Mouse (Mus musculus): ENCODE results near the gene Plekha5. TPM values are rescaled to one million over a fixed set of nuclear protein-coding genes. Genes with fewer than 3 reads are reported as not detected.

Plekha5 gene
- total and polyA plus RNA-seq, 2 experiments from 2014 or later = 24.2 to 28.8 TPM

DNA sequence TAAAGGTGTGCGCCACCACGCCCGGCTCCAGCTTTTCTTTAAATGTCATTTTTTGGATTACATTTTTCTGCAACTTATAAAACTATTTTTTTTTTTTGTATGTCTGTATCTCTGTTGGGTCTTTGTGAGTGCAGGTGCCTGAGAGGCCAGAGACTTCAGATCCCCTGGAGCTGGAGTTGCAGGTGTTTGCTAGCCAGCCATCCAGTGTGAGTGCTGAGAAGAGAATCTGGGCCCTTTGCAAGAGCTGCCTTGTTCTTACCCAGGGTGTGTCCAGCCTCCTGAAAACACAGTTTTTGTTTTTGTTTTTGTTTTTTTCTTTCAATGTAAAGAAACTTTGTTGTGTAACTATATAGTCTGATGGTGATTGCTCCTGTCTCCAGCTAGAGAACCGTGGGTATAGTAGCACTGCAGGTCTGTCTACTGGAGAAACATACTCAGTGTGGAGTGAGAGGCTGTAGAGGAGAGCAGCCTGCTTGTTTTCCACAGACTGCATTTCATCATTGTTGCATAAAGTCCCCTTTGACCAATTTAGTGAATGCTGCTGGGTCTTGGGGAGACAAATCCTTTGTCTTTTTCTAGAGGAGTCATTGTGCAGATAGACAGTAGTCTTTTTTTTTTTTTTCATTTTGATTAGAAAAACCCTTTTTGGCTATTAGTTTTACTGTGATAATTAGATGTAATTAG, 205.5 kb downstream of the Plekha5 start:
- H3K4me2 ChIP-seq (ENCODE audit: low read depth, low read length, poor library complexity, severe bottlenecking) = no peak overlapping the region
- no peak overlapping the region for H3K9ac ChIP-seq (replicated peaks; ENCODE audit: low read length, poor library complexity, severe bottlenecking)
- H3K27ac ChIP-seq (ENCODE audit: low read depth, low read length) = no peak overlapping the region
- 68% methylated on average over 4 of the region's 4 CpGs for WGBS
- no peaks in the 10 kb centered on the region for H3K27me3 ChIP-seq (ENCODE audit: insufficient read depth, low read length)
- peaks cover 18% of the 10 kb centered on the region; the same call in 1 of the 2 replicates for H3K4me1 ChIP-seq (ENCODE audit: insufficient read depth, low read length)
- ATAC-seq (ENCODE audit: low FRiP score) (no peak), DNase-seq (ENCODE audit: low spot score) (no peak)
- TF ChIP-seq CTCF (IDR thresholded peaks at IDR 0.05) = no peak
- H3K9me3 ChIP-seq (ENCODE audit: low read length) = no peaks in the 10 kb centered on the region
- peaks cover 4% of the 10 kb centered on the region; the same call in 1 of the 2 replicates for H3K36me3 ChIP-seq (ENCODE audit: insufficient read depth, low read length)
- no peak overlapping the region for H3K4me3 ChIP-seq (ENCODE audit: low read depth, low read length)

DNA sequence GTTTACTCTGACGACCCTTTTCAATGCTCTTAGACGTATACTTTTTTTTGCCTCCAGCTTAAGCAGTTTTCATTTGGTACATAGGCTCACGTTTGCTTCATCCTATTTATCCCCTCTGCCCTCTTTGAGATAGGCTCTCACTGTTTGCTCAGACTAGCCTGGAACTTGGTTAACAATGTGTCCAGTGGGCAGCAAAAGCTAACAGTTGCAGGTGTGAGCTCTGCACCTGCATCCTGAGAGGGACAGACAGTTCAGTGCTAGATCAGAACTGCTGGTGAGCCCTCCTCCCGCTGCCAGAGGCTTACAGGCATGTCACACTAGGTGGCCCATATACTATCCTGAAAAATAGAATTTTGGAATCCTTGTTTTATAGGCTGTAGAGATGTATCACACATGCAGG, 206.5 kb downstream of the Plekha5 start:
- no peak overlapping the region for H3K4me2 ChIP-seq (ENCODE audit: low read depth, low read length, poor library complexity, severe bottlenecking)
- WGBS = 23% methylated on average over 4 of the region's 4 CpGs
- TF ChIP-seq CTCF (IDR thresholded peaks at IDR 0.05) = no peak

DNA sequence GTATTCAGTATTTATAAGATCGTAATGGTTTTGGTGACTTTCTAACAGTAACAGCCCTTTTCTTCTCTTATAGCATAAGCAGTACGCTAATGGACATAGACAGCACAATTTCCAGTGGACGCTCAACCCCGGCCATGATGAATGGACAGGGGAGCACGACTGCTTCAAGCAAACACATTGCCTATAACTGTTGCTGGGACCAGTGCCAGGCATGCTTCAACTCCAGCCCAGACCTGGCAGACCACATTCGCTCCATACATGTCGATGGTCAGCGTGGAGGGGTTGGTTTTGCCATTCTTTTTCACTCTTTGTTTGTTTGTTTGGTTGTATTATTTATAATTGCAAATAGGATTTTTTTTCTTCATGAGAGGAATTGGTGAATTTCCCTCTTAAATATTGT, 209.8 kb downstream of the Plekha5 start:
- ATAC-seq (ENCODE audit: low FRiP score) = no peak
- no peak for TF ChIP-seq CTCF (IDR thresholded peaks at IDR 0.05)

More for the DNA sequence above, 206.5 kb downstream of the Plekha5 start:
- no peak overlapping the region for H3K27ac ChIP-seq (ENCODE audit: low read depth, low read length)
- no peaks in the 10 kb centered on the region for H3K9me3 ChIP-seq (ENCODE audit: low read length)
- peaks cover 4% of the 10 kb centered on the region; the same call in 1 of the 2 replicates for H3K36me3 ChIP-seq (ENCODE audit: insufficient read depth, low read length)
- no peak for ATAC-seq (ENCODE audit: low FRiP score)
- no peak for DNase-seq (ENCODE audit: low spot score)
- H3K27me3 ChIP-seq (ENCODE audit: insufficient read depth, low read length) = no peaks in the 10 kb centered on the region
- H3K4me3 ChIP-seq (ENCODE audit: low read depth, low read length) = no peak overlapping the region
- H3K9ac ChIP-seq (replicated peaks; ENCODE audit: low read length, poor library complexity, severe bottlenecking) = no peak overlapping the region
- peaks cover 18% of the 10 kb centered on the region; the same call in 1 of the 2 replicates for H3K4me1 ChIP-seq (ENCODE audit: insufficient read depth, low read length)

DNA sequence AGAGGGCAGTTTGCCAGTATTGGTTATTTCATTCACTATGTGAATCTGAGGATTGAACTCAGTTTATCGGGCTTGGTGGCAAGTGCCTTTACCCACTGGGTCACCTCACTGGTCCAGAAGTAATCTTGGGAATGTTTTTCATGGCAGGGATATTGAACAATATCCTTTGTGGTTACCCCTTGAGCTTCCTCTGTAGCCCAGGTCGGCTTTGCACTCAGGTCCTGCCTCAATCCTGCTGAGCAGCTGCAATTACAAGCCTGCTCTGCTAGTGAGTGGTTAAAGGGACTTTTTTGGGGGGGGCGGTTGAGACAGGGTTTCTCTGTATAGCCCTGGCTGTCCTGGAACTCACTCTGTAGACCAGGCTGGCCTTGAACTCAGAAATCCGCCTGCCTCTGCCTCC, 212.4 kb downstream of the Plekha5 start:
- H3K9ac ChIP-seq (replicated peaks; ENCODE audit: low read length, poor library complexity, severe bottlenecking) = no peak overlapping the region
- no peak for TF ChIP-seq CTCF (IDR thresholded peaks at IDR 0.05)
- H3K9me3 ChIP-seq (ENCODE audit: low read length) = no peaks in the 10 kb centered on the region
- 80% methylated on average over 4 of the region's 4 CpGs for WGBS
- DNase-seq (ENCODE audit: low spot score) (no peak), ATAC-seq (ENCODE audit: low FRiP score) (no peak)
- no peak overlapping the region for H3K4me2 ChIP-seq (ENCODE audit: low read depth, low read length, poor library complexity, severe bottlenecking)
- H3K27ac ChIP-seq (ENCODE audit: low read depth, low read length) = no peak overlapping the region
- H3K4me3 ChIP-seq (ENCODE audit: low read depth, low read length) = no peak overlapping the region
- H3K36me3 ChIP-seq (ENCODE audit: insufficient read depth, low read length) = peaks cover 30% of the 10 kb centered on the region
- no peaks in the 10 kb centered on the region for H3K4me1 ChIP-seq (ENCODE audit: insufficient read depth, low read length)
- no peaks in the 10 kb centered on the region for H3K27me3 ChIP-seq (ENCODE audit: insufficient read depth, low read length)

More for the DNA sequence above, 209.8 kb downstream of the Plekha5 start:
- Histone ChIP-seq H3K4me3 (ENCODE audit: low read depth, low read length) (no peak overlapping the region), H3K27ac (ENCODE audit: low read depth, low read length) (no peak overlapping the region), H3K9me3 (ENCODE audit: low read length) (no peaks in the 10 kb centered on the region), H3K4me1 (ENCODE audit: insufficient read depth, low read length) (no peaks in the 10 kb centered on the region), H3K4me2 (ENCODE audit: low read depth, low read length, poor library complexity, severe bottlenecking) (no peak overlapping the region), H3K27me3 (ENCODE audit: insufficient read depth, low read length) (no peaks in the 10 kb centered on the region), H3K36me3 (ENCODE audit: insufficient read depth, low read length) (peaks cover 17% of the 10 kb centered on the region), H3K9ac (replicated peaks; ENCODE audit: low read length, poor library complexity, severe bottlenecking) (no peak overlapping the region)
- 72% methylated on average over 8 of the region's 8 CpGs for WGBS
- DNase-seq (ENCODE audit: low spot score) = peak; percentile 16

DNA sequence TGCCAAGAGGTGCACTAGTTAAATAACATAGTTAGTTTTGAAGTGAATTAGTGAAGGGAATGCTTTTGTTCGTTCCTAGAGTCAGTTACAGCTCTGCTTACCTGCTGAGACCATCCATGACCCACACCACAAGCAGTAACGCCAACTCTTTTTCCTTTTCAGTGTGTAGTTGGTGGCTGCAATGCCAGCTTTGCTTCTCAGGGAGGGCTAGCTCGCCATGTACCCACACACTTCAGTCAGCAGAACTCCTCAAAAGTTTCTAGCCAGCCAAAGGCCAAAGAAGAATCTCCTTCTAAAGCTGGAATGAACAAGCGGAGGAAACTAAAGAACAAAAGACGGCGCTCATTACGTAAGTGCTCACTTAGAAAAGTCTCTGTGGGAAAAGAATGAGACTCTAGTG, 218.2 kb downstream of the Plekha5 start:
- H3K4me1 ChIP-seq (ENCODE audit: insufficient read depth, low read length) = no peaks in the 10 kb centered on the region
- no peaks in the 10 kb centered on the region for H3K27me3 ChIP-seq (ENCODE audit: insufficient read depth, low read length)
- H3K9ac ChIP-seq (replicated peaks; ENCODE audit: low read length, poor library complexity, severe bottlenecking) = no peak overlapping the region
- 84% methylated on average over 7 of the region's 7 CpGs for WGBS
- TF ChIP-seq CTCF (IDR thresholded peaks at IDR 0.05) = no peak
- no peaks in the 10 kb centered on the region for H3K9me3 ChIP-seq (ENCODE audit: low read length)
- DNase-seq (ENCODE audit: low spot score) = no peak
- H3K27ac ChIP-seq (ENCODE audit: low read depth, low read length) = no peak overlapping the region
- H3K4me3 ChIP-seq (ENCODE audit: low read depth, low read length) = no peak overlapping the region
- H3K4me2 ChIP-seq (ENCODE audit: low read depth, low read length, poor library complexity, severe bottlenecking) = no peak overlapping the region
- ATAC-seq (ENCODE audit: low FRiP score) = no peak
- peaks cover 30% of the 10 kb centered on the region for H3K36me3 ChIP-seq (ENCODE audit: insufficient read depth, low read length)

DNA sequence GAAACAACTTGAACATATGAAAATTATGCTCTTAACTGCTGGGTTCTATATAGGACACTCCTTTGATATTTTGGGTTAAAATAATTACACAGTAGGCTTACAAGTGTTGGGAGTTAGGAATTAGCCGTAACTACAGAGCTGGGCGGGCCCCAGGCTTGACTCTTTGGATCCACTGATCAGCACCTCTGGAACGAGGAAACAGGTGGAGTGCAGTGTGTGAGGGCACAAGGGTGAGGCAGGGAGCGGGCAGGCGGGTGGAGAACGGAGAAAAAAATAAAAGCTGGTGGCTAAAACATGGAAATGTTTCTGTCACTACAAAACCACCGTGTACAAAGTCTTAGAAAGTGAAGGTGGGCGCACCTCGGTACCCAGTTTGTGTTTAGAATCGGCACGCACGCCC, 218.8 kb downstream of the Plekha5 start:
- no peak for ATAC-seq (ENCODE audit: low FRiP score)
- no peaks in the 10 kb centered on the region for H3K27me3 ChIP-seq (ENCODE audit: insufficient read depth, low read length)
- peaks cover 27% of the 10 kb centered on the region for H3K36me3 ChIP-seq (ENCODE audit: insufficient read depth, low read length)
- TF ChIP-seq CTCF (IDR thresholded peaks at IDR 0.05) = no peak
- H3K4me3 ChIP-seq (ENCODE audit: low read depth, low read length) = no peak overlapping the region
- no peak for DNase-seq (ENCODE audit: low spot score)
- H3K9me3 ChIP-seq (ENCODE audit: low read length) = no peaks in the 10 kb centered on the region
- no peaks in the 10 kb centered on the region for H3K4me1 ChIP-seq (ENCODE audit: insufficient read depth, low read length)
- no peak overlapping the region for H3K27ac ChIP-seq (ENCODE audit: low read depth, low read length)
- H3K4me2 ChIP-seq (ENCODE audit: low read depth, low read length, poor library complexity, severe bottlenecking) = no peak overlapping the region
- 94% methylated on average over 12 of the region's 12 CpGs for WGBS
- H3K9ac ChIP-seq (replicated peaks; ENCODE audit: low read length, poor library complexity, severe bottlenecking) = no peak overlapping the region
